Mouse (Mus musculus) heart, postnatal 0 days (tissue): Measurements from ENCODE around the gene Lrrc74a.

Source experiments
- CTCF ChIP-seq: IDR thresholded peaks from 2 replicates; pipeline ENCODE4 v1.5.1; 2016; ENCODE audit warnings: antibody characterized with exemption, control low read depth, low read depth
- EP300 ChIP-seq: IDR thresholded peaks from 2 replicates; pipeline ENCODE4 v1.6.1; 2016; ENCODE audit warnings: antibody characterized with exemption, low read depth

DNA sequence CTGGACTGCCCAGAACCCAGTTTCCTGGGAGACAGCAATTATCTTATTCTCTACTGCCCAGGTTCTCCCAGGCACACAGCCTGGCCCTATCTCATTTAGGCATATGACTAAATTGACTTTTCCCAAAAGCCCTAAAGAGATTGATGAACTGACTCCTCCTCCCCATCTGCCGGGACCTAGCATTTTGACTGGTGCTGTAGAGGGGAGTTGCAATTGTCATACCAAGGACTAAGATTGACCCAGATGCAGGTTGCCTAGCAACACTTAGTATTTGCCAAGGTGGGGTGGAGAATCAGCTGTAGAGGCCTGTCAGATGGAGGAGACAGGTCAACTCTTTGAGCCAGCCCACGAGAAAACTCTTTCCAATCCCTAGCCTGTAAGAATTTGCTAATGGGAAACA, 36.2 kb upstream of the Lrrc74a start:
- no peak for TF ChIP-seq CTCF
- TF ChIP-seq EP300 = no peak
